Mouse (Mus musculus) lung, embryonic 15.5 days (tissue): Measurements from ENCODE around the gene Ppif. TPM values are rescaled to one million over a fixed set of nuclear protein-coding genes. Genes with fewer than 3 reads are reported as not detected.

Experiments used
- polyA plus RNA-seq: library from polyadenylated mRNA; unstranded; fragments of >200 nt; fragmentation: Nextera tagmentation; extraction: Ambion mirVana; gene quantifications from 2 replicates; pipeline ENCODE4 v1.2.1, GENCODE M21; 2015

Ppif gene
- polyA plus RNA-seq, 1 experiment from 2014 or later, result 24.3 TPM

Other genes starting within 250 kb of the Ppif start
- 19.8 and 23.8 TPM in 2 replicates for gene Zmiz1, start 235.0 kb upstream of the Ppif start, polyA plus RNA-seq
- gene Zcchc24, start 74.9 kb downstream of the Ppif start, polyA plus RNA-seq, result 21.4 and 22.4 TPM in 2 replicates
- gene Anxa11, start 148.0 kb downstream of the Ppif start, polyA plus RNA-seq, result 23.3 and 26.1 TPM in 2 replicates
- gene Plac9a, start 208.9 kb downstream of the Ppif start, polyA plus RNA-seq, result 2.5 and 2.7 TPM in 2 replicates
- 3.0 and 3.6 TPM in 2 replicates for gene Tmem254a, start 233.5 kb downstream of the Ppif start, polyA plus RNA-seq
- not detected in 2 replicates for gene Cphx1, start 244.2 kb downstream of the Ppif start, polyA plus RNA-seq